Mouse (Mus musculus): ENCODE measurements at regions not wholly inside any gene's neighbourhood (a gene's known extent, or its start where the extent isn't known, plus 50 kb on each side); places are given as distances from the start of the nearest gene placed in this dataset.

DNA sequence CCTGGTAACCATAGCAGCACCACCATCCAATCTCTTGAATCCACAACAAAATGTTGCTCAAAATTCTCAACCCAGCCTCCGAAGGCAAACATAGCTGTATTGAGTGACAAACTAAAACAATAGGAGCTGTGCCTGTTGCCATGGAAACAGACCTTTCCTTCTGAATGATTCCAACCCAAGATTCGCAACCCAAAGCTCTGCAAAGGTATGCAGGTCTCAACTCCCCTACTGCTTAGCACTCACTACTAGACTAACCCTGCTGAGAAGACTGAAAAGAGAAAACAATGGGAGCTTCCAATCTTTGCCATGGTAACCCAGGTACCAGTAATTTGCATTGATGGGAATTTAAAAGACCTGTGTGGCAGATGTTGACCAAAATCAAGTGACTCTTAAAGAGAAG lies 260.2 kb upstream of the Cntn3 start:
- TF ChIP-seq ZNF384 (IDR thresholded peaks at IDR 0.05; ENCODE audit: low read depth, low read length) (no peak), CHD2 (IDR thresholded peaks at IDR 0.05; ENCODE audit: low read depth, low read length) (no peak), HCFC1 (IDR thresholded peaks at IDR 0.05; ENCODE audit: borderline replicate concordance, insufficient read depth, low read length) (no peak), MAFK (IDR thresholded peaks at IDR 0.05; ENCODE audit: insufficient read depth, low read depth, low read length) (no peak), ZC3H11A (IDR thresholded peaks at IDR 0.05; ENCODE audit: borderline replicate concordance, low read depth, low read length) (no peak)
- in situ Hi-C loops (cut with MboI; ENCODE audit: low sequenced_read_pairs in 2 of 2, unreplicated experiment in 2 of 2), result no loop called here

More for the DNA sequence above, 260.2 kb upstream of the Cntn3 start:
- H3K27ac ChIP-seq (ENCODE audit: insufficient read depth, low read depth, low read length, poor library complexity, severe bottlenecking), result no peak overlapping the region
- no peak overlapping the region for H3K4me3 ChIP-seq (ENCODE audit: insufficient read depth in 1 of 2, low read depth in 1 of 2, low read length in 2 of 2, poor library complexity in 1 of 2, severe bottlenecking in 1 of 2)
- no peak overlapping the region for H3K9ac ChIP-seq (ENCODE audit: insufficient read depth, low read depth, low read length, poor library complexity, severe bottlenecking)
- H3K36me3 ChIP-seq (ENCODE audit: control insufficient read depth, insufficient read depth, low read length, poor library complexity, severe bottlenecking), result no peaks in the 10 kb centered on the region
- H3K9me3 ChIP-seq (ENCODE audit: control insufficient read depth, insufficient read depth, low read depth, low read length), result no peaks in the 10 kb centered on the region
- peaks cover 0 to 2% of the 10 kb centered on the region in 2 experiments; a peak in 1 of 4 replicates for H3K4me1 ChIP-seq (ENCODE audit: control insufficient read depth in 2 of 2, insufficient read depth in 2 of 2, low read length in 2 of 2, poor library complexity in 1 of 2)
- peak; percentile 55 for DNase-seq (ENCODE audit: low read depth, low spot score)

Data from ES-E14 (cell line).